Mouse (Mus musculus) lung, embryonic 16.5 days (tissue): Measurements from ENCODE around the gene Pank3. TPM values are rescaled to one million over a fixed set of nuclear protein-coding genes. Genes with fewer than 3 reads are reported as not detected.
A peak's percentile ranks its signal among the peaks of the same experiment; 100 is the strongest.
"Not testable (repeated sequence)": the region's sequence is repeated elsewhere in the genome, so short reads cannot be mapped to it uniquely, and the experiment has no call there.

Experiments
- ATAC-seq: fragments of 200-750 bp; cut with Nextera tagmentation; 2 replicates; pipeline ENCODE4 v1.8.0; 2017; ENCODE audit warnings: low read depth, mild to moderate bottlenecking, moderate library complexity
- H3K27ac ChIP-seq: fragments of 300-500 bp; sonication (generic); 2 replicates; pipeline ENCODE4 v1.5.1; 2014; ENCODE audit warnings: mild to moderate bottlenecking, control low read depth, low read length
- H3K27me3 ChIP-seq: fragments of 300-500 bp; sonication (generic); 2 replicates; pipeline ENCODE4 v1.6.1; 2014; ENCODE audit warnings: low read depth, low read length, mixed read lengths; ENCODE audit not compliant: control insufficient read depth, insufficient read depth
- H3K36me3 ChIP-seq: fragments of 300-500 bp; sonication (generic); 2 replicates; pipeline ENCODE4 v1.6.1; 2014; ENCODE audit warnings: low read length; ENCODE audit not compliant: control insufficient read depth, insufficient read depth
- H3K4me1 ChIP-seq: fragments of 300-500 bp; sonication (generic); replicated peaks from 2 replicates; pipeline ENCODE4 v1.6.1; 2014; ENCODE audit warnings: low read length, mixed read lengths; ENCODE audit not compliant: control insufficient read depth, insufficient read depth
- H3K4me2 ChIP-seq: fragments of 300-500 bp; sonication (generic); 2 replicates; pipeline ENCODE4 v1.6.1; 2014; ENCODE audit warnings: low read depth, low read length, control low read depth
- H3K4me3 ChIP-seq: fragments of 300-500 bp; sonication (generic); 2 replicates; pipeline ENCODE4 v1.5.1; 2014; ENCODE audit warnings: mild to moderate bottlenecking, low read length, control low read depth
- H3K9ac ChIP-seq: fragments of 300-500 bp; sonication (generic); 2 replicates; pipeline ENCODE4 v1.6.1; 2014; ENCODE audit warnings: low read length, control low read depth
- H3K9me3 ChIP-seq: fragments of 300-500 bp; sonication (generic); 2 replicates; pipeline ENCODE4 v1.6.1; 2016; ENCODE audit warnings: low read length; ENCODE audit not compliant: control insufficient read depth
- WGBS: fragments of 180-500 bp; shearing (Covaris S2); extraction: QIAGEN DNeasy Blood & Tissue Kit; methylation state at CpG from one replicate; pipeline ENCODE4 v1.1.7; 2014; 5-methylcytosine and 5-hydroxymethylcytosine counted together
- polyA plus RNA-seq: library from polyadenylated mRNA; unstranded; fragments of >200 nt; fragmentation: Nextera tagmentation; extraction: Ambion mirVana; gene quantifications from 2 replicates; pipeline ENCODE4 v1.2.1, GENCODE M21; 2015

Pank3 gene
- polyA plus RNA-seq, 1 experiment from 2014 or later = 13.2 TPM

DNA sequence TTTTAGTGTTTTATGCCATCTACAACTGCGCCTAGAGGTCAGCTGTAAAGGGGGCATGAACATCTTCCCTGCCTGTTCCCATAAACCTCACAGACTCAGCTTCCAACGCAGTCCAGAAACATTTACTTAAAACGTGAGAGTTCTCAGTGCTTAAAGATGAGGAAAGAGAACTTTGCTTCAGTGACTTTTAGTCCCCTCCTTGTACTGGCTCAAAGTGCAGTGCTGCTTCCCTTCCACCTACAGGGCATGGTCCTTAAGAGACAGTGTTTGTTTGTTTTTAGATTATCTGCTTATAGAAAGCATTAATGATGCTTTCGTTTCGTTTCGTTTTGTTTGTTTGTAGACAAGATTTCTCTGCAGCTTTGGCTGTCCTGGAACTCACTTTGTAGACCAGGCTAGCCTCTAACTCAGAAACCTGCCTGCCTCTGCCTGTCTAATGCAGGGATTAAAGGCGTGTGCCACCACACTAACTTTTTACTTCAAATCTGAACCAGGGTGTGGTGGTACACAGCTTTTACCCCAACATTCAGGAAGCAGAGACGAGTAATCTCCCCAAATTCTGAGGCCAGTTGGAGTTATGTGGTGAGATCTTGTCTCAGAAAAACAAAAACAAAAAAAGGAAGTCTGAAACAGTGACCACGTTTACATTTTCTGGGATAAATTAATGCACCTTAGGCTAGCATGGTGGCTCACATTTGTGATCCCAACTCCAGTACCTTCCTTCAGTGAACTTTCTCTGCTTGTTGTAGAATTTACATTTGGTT is 1.6 kb downstream of the Pank3 start:
- peak overlapping the region; percentile 84 for H3K4me2 ChIP-seq
- H3K4me3 ChIP-seq = peak overlapping the region; percentile 91
- ATAC-seq = no peak
- peaks cover 11% of the 10 kb centered on the region for H3K4me1 ChIP-seq
- H3K36me3 ChIP-seq = peaks cover under 1% of the 10 kb centered on the region
- no peak overlapping the region for H3K27ac ChIP-seq
- no peaks in the 10 kb centered on the region for H3K9me3 ChIP-seq
- peak overlapping the region; percentile 96 for H3K9ac ChIP-seq
- 43% methylated on average over 9 of the region's 9 CpGs for WGBS
- no peaks in the 10 kb centered on the region for H3K27me3 ChIP-seq

DNA sequence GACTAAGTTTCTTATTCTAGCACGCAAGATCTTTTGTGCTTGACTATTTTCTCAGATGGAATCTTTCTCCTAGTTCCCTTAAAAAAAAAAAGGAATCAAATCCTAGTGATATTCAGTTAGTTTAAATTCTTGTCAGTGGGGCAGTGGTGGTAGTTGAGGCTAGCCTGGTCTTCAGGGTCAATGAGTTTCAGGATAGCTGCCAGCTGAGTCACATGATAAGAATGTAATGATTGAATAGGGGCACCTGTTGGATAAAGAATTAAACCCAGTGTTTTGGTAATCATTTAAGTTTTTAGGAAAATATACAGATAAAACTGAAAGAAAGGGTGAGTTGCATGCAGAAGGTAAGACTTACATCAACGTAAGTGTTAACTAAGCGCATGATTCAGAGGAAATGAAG is 6.3 kb downstream of the Pank3 start:
- H3K4me1 ChIP-seq = peaks cover 8% of the 10 kb centered on the region
- H3K9ac ChIP-seq = no peak overlapping the region
- no peaks in the 10 kb centered on the region for H3K27me3 ChIP-seq
- peaks cover 38% of the 10 kb centered on the region for H3K36me3 ChIP-seq
- ATAC-seq = no peak
- 95% methylated on average over 3 of the region's 3 CpGs for WGBS
- H3K27ac ChIP-seq = no peak overlapping the region
- no peak overlapping the region for H3K4me2 ChIP-seq
- H3K4me3 ChIP-seq = no peak overlapping the region
- H3K9me3 ChIP-seq = no peaks in the 10 kb centered on the region

DNA sequence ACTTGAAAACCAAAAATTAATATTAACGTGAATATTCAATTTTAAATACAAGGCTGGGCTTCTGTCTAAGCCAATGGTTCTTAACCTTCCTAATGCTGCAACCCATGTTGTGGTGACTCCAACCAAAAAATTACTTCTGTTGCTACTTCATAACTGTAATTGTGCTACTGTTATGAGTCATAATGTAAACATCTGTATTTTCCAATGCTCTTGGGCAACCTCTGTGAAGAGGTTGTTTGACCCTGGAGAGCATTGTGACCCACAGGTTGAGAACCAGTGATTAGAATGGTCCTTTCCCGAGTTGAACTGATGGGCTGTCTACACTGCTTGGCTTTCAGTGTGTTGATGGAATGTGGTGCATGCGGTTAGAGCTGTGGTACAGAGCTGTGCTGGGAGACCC is 7.2 kb downstream of the Pank3 start:
- no peak for ATAC-seq
- Histone ChIP-seq H3K9ac (no peak overlapping the region), H3K27ac (no peak overlapping the region), H3K4me2 (no peak overlapping the region), H3K9me3 (no peaks in the 10 kb centered on the region), H3K27me3 (no peaks in the 10 kb centered on the region), H3K4me1 (0 out of 2 replicates have a peak, but pooled peaks cover 2% of the 10 kb centered on the region), H3K36me3 (peaks cover 38% of the 10 kb centered on the region), H3K4me3 (no peak overlapping the region)
- WGBS = 85% methylated on average over 3 of the region's 3 CpGs

DNA sequence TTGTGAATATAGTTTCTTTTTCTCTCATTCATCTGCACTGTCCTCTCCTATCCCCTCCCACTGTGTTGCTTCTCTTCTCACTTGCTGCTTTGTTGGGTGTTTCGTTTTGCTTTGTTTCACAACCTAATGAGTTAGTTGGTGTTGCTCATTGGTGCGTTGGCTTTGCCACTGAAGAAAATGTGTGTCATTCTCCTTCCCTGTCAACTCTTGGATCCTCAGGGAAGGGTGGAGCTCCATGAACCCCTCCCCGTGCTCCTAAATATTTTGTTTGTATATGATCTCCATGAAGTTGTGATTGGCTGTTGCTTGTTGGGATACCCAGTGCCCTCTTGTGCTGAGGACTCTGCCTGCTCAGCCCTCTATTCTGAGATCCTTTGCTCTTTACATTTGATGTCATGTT is 11.1 kb downstream of the Pank3 start:
- no peak overlapping the region for H3K4me2 ChIP-seq
- no peaks in the 10 kb centered on the region for H3K4me1 ChIP-seq
- WGBS = 79% methylated on average over 3 of the region's 3 CpGs
- no peak for ATAC-seq
- H3K4me3 ChIP-seq = no peak overlapping the region
- H3K36me3 ChIP-seq = peaks cover 69% of the 10 kb centered on the region
- no peaks in the 10 kb centered on the region for H3K9me3 ChIP-seq
- no peak overlapping the region for H3K9ac ChIP-seq
- H3K27me3 ChIP-seq = no peaks in the 10 kb centered on the region
- no peak overlapping the region for H3K27ac ChIP-seq

DNA sequence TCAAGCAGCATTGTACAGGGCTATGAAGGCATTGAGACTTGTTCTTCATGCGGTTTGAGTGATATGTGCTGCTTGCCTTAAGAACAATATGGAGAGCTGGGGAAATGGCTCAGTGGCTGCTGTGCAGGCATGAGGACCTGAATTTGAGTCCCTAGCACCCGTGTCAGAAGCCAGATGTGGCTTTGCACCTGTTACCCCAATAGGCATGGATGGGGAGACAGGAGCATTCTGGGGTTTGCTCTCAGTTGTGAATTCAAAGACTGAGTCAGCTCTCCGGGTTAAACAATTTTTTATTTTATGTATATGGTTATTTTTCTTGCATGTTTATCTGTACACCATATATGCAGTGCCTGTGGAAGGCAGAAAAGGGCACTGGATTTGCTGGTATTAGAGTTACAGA is 13.2 kb downstream of the Pank3 start:
- Histone ChIP-seq H3K4me3 (no peak overlapping the region), H3K27ac (no peak overlapping the region), H3K36me3 (peaks cover 57% of the 10 kb centered on the region), H3K4me1 (no peaks in the 10 kb centered on the region), H3K4me2 (no peak overlapping the region), H3K9me3 (no peaks in the 10 kb centered on the region), H3K27me3 (no peaks in the 10 kb centered on the region), H3K9ac (no peak overlapping the region)
- ATAC-seq = no peak
- WGBS = 98% methylated on average over 3 of the region's 3 CpGs

DNA sequence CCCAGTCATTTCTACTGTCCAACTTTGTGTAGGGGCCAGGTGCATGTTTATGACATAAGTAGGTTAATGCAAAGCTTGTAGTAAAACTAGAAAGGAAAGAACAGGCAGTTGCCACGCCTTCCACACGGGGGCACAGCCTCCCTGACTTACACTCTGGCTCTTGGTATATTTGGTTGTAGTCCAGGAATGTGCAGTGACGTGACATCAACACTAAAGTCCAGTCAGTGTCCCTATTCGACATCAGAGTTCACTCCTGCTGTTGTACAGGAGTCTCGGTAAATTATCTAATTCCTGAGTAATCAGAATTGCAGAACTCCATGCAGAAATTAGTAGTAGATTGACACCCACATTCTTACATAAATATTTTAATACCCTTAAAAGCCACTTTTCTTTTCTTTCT is 13.8 kb downstream of the Pank3 start:
- Histone ChIP-seq H3K27ac (no peak overlapping the region), H3K27me3 (no peaks in the 10 kb centered on the region), H3K9me3 (no peaks in the 10 kb centered on the region), H3K4me3 (no peak overlapping the region), H3K4me1 (no peaks in the 10 kb centered on the region), H3K9ac (no peak overlapping the region), H3K4me2 (no peak overlapping the region), H3K36me3 (peaks cover 51% of the 10 kb centered on the region)
- no peak for ATAC-seq
- WGBS = 85% methylated on average over 5 of the region's 5 CpGs

DNA sequence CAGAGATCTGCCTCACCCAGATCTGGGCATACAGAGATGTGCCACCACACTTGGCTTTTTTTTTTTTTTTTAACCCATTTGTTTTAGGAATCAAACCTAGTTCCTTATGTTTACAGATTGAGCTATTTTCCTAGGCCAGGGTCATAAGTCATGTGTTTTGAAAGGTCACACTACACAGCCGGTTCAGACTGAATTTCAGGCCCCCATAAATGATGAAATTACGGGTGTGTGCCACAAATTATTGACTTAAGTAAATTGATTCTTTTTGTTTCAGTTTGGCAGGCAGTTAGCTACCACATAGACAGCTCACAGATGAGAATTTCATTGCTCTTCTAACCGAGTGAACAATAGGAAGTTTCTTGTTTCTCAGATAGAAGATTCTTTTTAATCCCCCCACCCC is 14.7 kb downstream of the Pank3 start:
- Histone ChIP-seq H3K36me3 (peaks cover 44% of the 10 kb centered on the region), H3K4me1 (no peaks in the 10 kb centered on the region), H3K9ac (no peak overlapping the region), H3K4me2 (no peak overlapping the region), H3K4me3 (no peak overlapping the region), H3K27me3 (no peaks in the 10 kb centered on the region), H3K27ac (no peak overlapping the region), H3K9me3 (no peaks in the 10 kb centered on the region)
- WGBS = 87% methylated on average over 3 of the region's 3 CpGs
- no peak for ATAC-seq

DNA sequence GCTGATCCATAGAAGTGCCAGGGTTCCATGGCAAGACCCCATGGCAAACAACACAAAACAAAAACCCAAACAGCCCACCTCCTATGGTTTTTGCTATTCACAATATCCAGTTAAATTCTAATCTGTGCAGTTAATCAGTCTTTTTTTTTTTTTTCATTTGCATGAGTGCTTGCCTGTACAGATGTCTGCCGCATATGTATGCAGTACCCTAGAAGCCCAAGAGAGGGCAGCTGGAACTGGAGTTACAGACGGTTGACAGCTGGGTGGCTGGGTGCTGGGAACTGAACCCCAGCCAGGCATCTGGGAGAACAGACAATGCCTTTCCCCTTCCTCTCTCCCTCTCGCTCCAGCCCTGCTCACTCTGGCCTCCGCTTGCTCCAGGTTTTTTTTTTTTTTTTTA is 15.3 kb downstream of the Pank3 start:
- ATAC-seq = no peak
- no peak overlapping the region for H3K27ac ChIP-seq
- no peak overlapping the region for H3K4me2 ChIP-seq
- peaks cover 41% of the 10 kb centered on the region for H3K36me3 ChIP-seq
- no peaks in the 10 kb centered on the region for H3K27me3 ChIP-seq
- no peak overlapping the region for H3K9ac ChIP-seq
- H3K4me3 ChIP-seq = no peak overlapping the region
- WGBS = 90% methylated on average over 4 of the region's 4 CpGs
- H3K9me3 ChIP-seq = no peaks in the 10 kb centered on the region
- H3K4me1 ChIP-seq = no peaks in the 10 kb centered on the region

DNA sequence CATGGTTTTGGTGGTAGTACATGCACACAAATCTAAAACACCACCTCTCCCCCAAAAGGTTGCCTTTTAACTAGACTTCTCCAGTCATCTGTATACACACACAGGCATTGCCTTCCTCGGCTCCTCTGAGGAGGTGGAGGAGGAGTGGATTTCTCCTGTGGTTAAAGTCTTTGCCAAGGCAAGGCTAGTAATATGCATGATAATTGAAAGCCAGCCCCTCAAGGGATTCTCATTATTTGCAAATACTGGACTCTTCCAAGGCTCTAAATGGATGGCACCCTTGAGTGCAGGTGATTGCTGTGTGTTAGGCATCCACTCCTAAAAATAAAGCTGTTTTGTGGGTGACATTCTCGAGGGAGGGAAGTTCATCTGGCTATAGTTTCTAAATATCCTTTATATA is 19.2 kb downstream of the Pank3 start:
- no peak for ATAC-seq
- Histone ChIP-seq H3K27ac (no peak overlapping the region), H3K4me3 (no peak overlapping the region), H3K9ac (no peak overlapping the region), H3K27me3 (no peaks in the 10 kb centered on the region), H3K4me1 (no peaks in the 10 kb centered on the region), H3K4me2 (no peak overlapping the region), H3K36me3 (peaks cover 25% of the 10 kb centered on the region), H3K9me3 (no peaks in the 10 kb centered on the region)
- 80% methylated on average over 2 of the region's 2 CpGs for WGBS

DNA sequence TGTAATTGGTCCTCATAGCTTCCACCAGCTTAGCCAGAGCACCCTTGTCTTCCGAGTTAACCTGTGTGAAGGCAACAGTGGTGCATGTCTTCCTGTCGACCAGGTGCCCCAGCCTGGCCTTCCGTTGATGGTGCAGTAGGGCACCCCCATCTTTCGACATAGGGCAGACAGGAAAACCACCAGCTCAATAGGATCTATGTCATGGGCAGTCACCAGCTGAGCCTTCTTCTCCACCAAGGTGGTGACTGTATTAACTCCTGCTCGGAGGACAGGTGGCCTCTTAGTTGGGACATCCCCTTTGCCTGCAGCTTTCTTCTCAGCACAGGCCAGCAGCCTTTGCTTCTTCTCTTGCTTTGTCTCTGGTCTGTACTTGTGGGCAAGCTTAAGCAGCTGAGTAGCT is 23.5 kb downstream of the Pank3 start:
- not testable (repeated sequence) for H3K4me1 ChIP-seq, H3K27ac ChIP-seq, ATAC-seq, H3K4me2 ChIP-seq, H3K4me3 ChIP-seq, H3K36me3 ChIP-seq, H3K9me3 ChIP-seq, H3K9ac ChIP-seq
- 73% methylated on average over 5 of the region's 5 CpGs for WGBS
- H3K27me3 ChIP-seq = peaks cover 25% of the 10 kb centered on the region
